Mouse (Mus musculus): Measurements from ENCODE around the gene Ksr1.

GRCm38 (mm10) chr11:79126963-79127362 lies 19.2 kb downstream of the Ksr1 start:
- TF ChIP-seq POLR2A (IDR thresholded peaks at IDR 0.05; ENCODE audit: low read depth, low read length): no peak
- no peak for TF ChIP-seq MXI1 (IDR thresholded peaks at IDR 0.05; ENCODE audit: low read depth, low read length)
- no peak for TF ChIP-seq CTCF (conservative IDR thresholded peaks at IDR 0.05 in 1 of 2, IDR thresholded peaks at IDR 0.05 in 1 of 2; ENCODE audit: low read depth in 2 of 2, low read length in 2 of 2)
- TF ChIP-seq CHD1 (IDR thresholded peaks at IDR 0.05; ENCODE audit: low read depth, low read length): no peak
- no peak for TF ChIP-seq JUN (IDR thresholded peaks at IDR 0.05; ENCODE audit: insufficient read depth, low read depth, low read length)
- no peak for TF ChIP-seq RAD21 (IDR thresholded peaks at IDR 0.05; ENCODE audit: low read depth, low read length)
- no peak for TF ChIP-seq NELFE (IDR thresholded peaks at IDR 0.05; ENCODE audit: low read depth, low read length)
- TF ChIP-seq RCOR1 (conservative IDR thresholded peaks at IDR 0.05; ENCODE audit: low read depth, low read length): no peak
- no peak for TF ChIP-seq USF2 (conservative IDR thresholded peaks at IDR 0.05; ENCODE audit: low read depth, low read length)
- no peak for TF ChIP-seq MAX (IDR thresholded peaks at IDR 0.05; ENCODE audit: low read length)
- no peak for TF ChIP-seq MAFK (IDR thresholded peaks at IDR 0.05; ENCODE audit: insufficient replicate concordance, low read length)
- no peak for TF ChIP-seq EP300 (IDR thresholded peaks at IDR 0.05; ENCODE audit: low read length)
- TF ChIP-seq GABPA (IDR thresholded peaks at IDR 0.05; ENCODE audit: insufficient replicate concordance, low read depth, low read length): no peak
- no peak for TF ChIP-seq ELF1 (IDR thresholded peaks at IDR 0.05; ENCODE audit: low read depth, low read length)
